Mouse (Mus musculus) E14TG2a.4 (cell line): ENCODE measurements at regions not wholly inside any gene's neighbourhood (a gene's known extent, or its start where the extent isn't known, plus 50 kb on each side); places are given as distances from the start of the nearest gene placed in this dataset.

Experiments
- CTCF ChIP-seq: conservative IDR thresholded peaks from 2 replicates; pipeline ENCODE4 v1.5.1; 2014; ENCODE audit warnings: low read length
- POU5F1 ChIP-seq: IDR thresholded peaks from 2 replicates; pipeline ENCODE4 v1.6.1; 2014; ENCODE audit warnings: low read length, borderline replicate concordance

GRCm38 (mm10) chr13:43726895-43727341, 57.7 kb upstream of the Cd83 start:
- TF ChIP-seq CTCF = no peak
- TF ChIP-seq POU5F1 = no peak
